Mouse (Mus musculus) myocyte (in vitro differentiated cells): ENCODE results near the gene Pakap.

Experiments
- E2F4 ChIP-seq: IDR thresholded peaks from one replicate; pipeline ENCODE4 v1.6.1; 2011; ENCODE audit warnings: mild to moderate bottlenecking, control low read depth, moderate library complexity; ENCODE audit not compliant: insufficient read depth
- MAX ChIP-seq: IDR thresholded peaks from one replicate; pipeline ENCODE4 v1.6.1; 2011; ENCODE audit warnings: low read depth, mild to moderate bottlenecking, control low read depth
- MYOG ChIP-seq, 3 experiments: IDR thresholded peaks; one replicate each; pipeline ENCODE4 v1.6.1; 2011; ENCODE audit warnings: control low read depth in 2 of 3, low read depth in 2 of 3, mild to moderate bottlenecking in 2 of 3; ENCODE audit not compliant: insufficient read length in 2 of 3, control insufficient read depth in 1 of 3, insufficient read depth in 1 of 3
- POLR2A ChIP-seq: IDR thresholded peaks from one replicate; pipeline ENCODE4 v1.6.1; 2011; ENCODE audit warnings: low read depth, mild to moderate bottlenecking, control low read depth, moderate library complexity; ENCODE audit not compliant: insufficient read length
- SRF ChIP-seq: IDR thresholded peaks from one replicate; pipeline ENCODE4 v1.6.1; 2011; ENCODE audit warnings: low read depth; ENCODE audit not compliant: control insufficient read depth, insufficient read length
- TCF12 ChIP-seq: IDR thresholded peaks from one replicate; pipeline ENCODE4 v1.6.1; 2011; ENCODE audit warnings: mild to moderate bottlenecking, control low read depth; ENCODE audit not compliant: poor library complexity, insufficient read depth, severe bottlenecking
- TCF3 ChIP-seq: IDR thresholded peaks from one replicate; pipeline ENCODE4 v1.6.1; 2011; ENCODE audit warnings: low read depth, control low read depth; ENCODE audit not compliant: insufficient read length
- USF1 ChIP-seq: IDR thresholded peaks from one replicate; pipeline ENCODE4 v1.6.1; 2011; ENCODE audit warnings: low read depth, mild to moderate bottlenecking, control low read depth, moderate library complexity

DNA sequence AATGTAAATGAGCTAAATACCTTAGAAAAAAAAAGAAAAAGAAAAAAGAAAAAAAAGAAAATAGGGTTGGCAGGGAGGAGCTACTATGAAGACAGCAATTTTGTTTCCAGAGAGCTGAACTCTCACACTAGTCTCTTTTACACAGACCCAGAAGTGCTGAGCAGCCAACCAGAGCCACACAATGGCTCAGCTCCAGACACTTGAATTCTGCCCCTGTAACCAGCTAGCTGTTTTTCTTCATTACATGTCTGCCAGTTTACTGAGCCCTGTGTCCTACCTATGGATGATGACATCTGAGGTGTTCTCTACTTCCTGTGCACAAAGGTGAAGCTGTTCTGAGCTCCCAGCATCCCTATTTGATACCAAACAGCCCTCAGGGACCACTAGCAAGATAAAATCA lies 39.7 kb upstream of the Pakap start:
- TF ChIP-seq POLR2A, result no peak
- no peak for TF ChIP-seq SRF
- no peak for TF ChIP-seq E2F4
- TF ChIP-seq USF1, result no peak
- TF ChIP-seq TCF12, result no peak
- TF ChIP-seq MAX, result no peak
- TF ChIP-seq MYOG (IDR thresholded peaks at IDR 0.05; ENCODE audit: control insufficient read depth in 1 of 3, insufficient read depth in 1 of 3, insufficient read length in 2 of 3, low read depth in 2 of 3), result no peak
- TF ChIP-seq TCF3, result no peak
